In genomic region chr11:69835966-69836335, GRCm38 (mm10) we compare ENCODE assay signal across 9 mouse cellular contexts. TPM values are rescaled to one million over a fixed set of nuclear protein-coding genes. Genes with fewer than 3 reads are reported as not detected.
DNase-seq lines count a peak whose midpoint lies in the region; ATAC-seq and TF ChIP-seq lines count a peak whose summit lies in the region.
"Had no signal": no experiment of that assay in that cellular context is flagged by ENCODE, and none has a peak within 500 bp of the region (broad histone marks: within the 10 kb centered on the region; RNA-seq: fewer than 3 reads in every experiment).

No protein-coding gene starts in this region.

- H3ac ChIP-seq in C2C12 (ENCODE audit: control insufficient read depth, insufficient read length, low read depth): no peak overlapping the region

- peak overlapping the region; percentile 6 for H3K4me3 ChIP-seq in C2C12 (ENCODE audit: insufficient read depth, poor library complexity, severe bottlenecking)
- peak overlapping the region; percentile 79 for H3K4me3 ChIP-seq in forebrain, embryonic 16.5 days (replicated peaks; ENCODE audit: low read length)
- peak overlapping the region; percentile 86 for H3K4me3 ChIP-seq in midbrain, embryonic 10.5 days

- DNase-seq in cerebellum, adult 9-11 months: peak; percentile 71
- DNase-seq in cerebellum, postnatal 4 days (ENCODE audit: low spot score in 2 of 2): no peak
- peak; percentile 46 for DNase-seq in midbrain, embryonic 10.5 days (ENCODE audit: low spot score)
- DNase-seq in adipocyte (ENCODE audit: low spot score): no peak
- no peak for DNase-seq in frontal cortex, postnatal 10 days (ENCODE audit: low spot score in 2 of 2)
- DNase-seq in kidney, postnatal 14 days: no peak
- DNase-seq: gastrocnemius, adult 2 months had no signal

- H3K27me3 ChIP-seq in C2C12 (ENCODE audit: control insufficient read depth, insufficient read depth, insufficient read length): no peaks in the 10 kb centered on the region
- H3K27me3 ChIP-seq in forebrain, embryonic 16.5 days (replicated peaks; ENCODE audit: control insufficient read depth, insufficient read depth, low read length): no peaks in the 10 kb centered on the region
- peaks cover 44% of the 10 kb centered on the region for H3K27me3 ChIP-seq in midbrain, embryonic 10.5 days (ENCODE audit: low read depth, poor library complexity, severe bottlenecking)

- no peak for ATAC-seq in forebrain, embryonic 16.5 days

- H3K9me3 ChIP-seq in forebrain, embryonic 16.5 days (ENCODE audit: control insufficient read depth, low read length): no peaks in the 10 kb centered on the region
- no peaks in the 10 kb centered on the region for H3K9me3 ChIP-seq in midbrain, embryonic 10.5 days (replicated peaks)

- 4% methylated on average over 4 of the region's 4 CpGs for WGBS in forebrain, embryonic 16.5 days
- 0% methylated on average over 4 of the region's 4 CpGs for WGBS in midbrain, embryonic 10.5 days

- H3K9ac ChIP-seq in forebrain, embryonic 16.5 days (replicated peaks; ENCODE audit: low read depth, low read length): peak overlapping the region; percentile 92

- H3K4me1 ChIP-seq in forebrain, embryonic 16.5 days (replicated peaks; ENCODE audit: control insufficient read depth, insufficient read depth, low read length): peaks cover 41% of the 10 kb centered on the region
- peaks cover 73% of the 10 kb centered on the region for H3K4me1 ChIP-seq in midbrain, embryonic 10.5 days

- peak overlapping the region; percentile 90 for H3K27ac ChIP-seq in forebrain, embryonic 16.5 days (ENCODE audit: low read length)
- peak overlapping the region; percentile 93 for H3K27ac ChIP-seq in midbrain, embryonic 10.5 days (replicated peaks)

- peaks cover 18% of the 10 kb centered on the region for H3K79me2 ChIP-seq in C2C12 (ENCODE audit: control insufficient read depth, insufficient read depth)

- peak overlapping the region; percentile 93 for H3K4me2 ChIP-seq in forebrain, embryonic 16.5 days (ENCODE audit: low read length)

- peaks cover 12% of the 10 kb centered on the region for H3K36me3 ChIP-seq in C2C12 (ENCODE audit: control insufficient read depth, insufficient read depth)
- H3K36me3 ChIP-seq in forebrain, embryonic 16.5 days (ENCODE audit: control insufficient read depth, insufficient read depth): peaks cover 7% of the 10 kb centered on the region; the same call in 1 of the 2 replicates
- peaks cover 30% of the 10 kb centered on the region for H3K36me3 ChIP-seq in midbrain, embryonic 10.5 days

- TF ChIP-seq CTCF in C2C12 (IDR thresholded peaks at IDR 0.05; ENCODE audit: control insufficient read depth, insufficient read depth, insufficient read length): no peak

- H3K79me3 ChIP-seq in C2C12 (ENCODE audit: low read depth): no peaks in the 10 kb centered on the region

TF ChIP-seq in C2C12, 6 proteins besides CTCF, POLR2A, EP300 and RAD21:
- TF ChIP-seq MYOD1 (IDR thresholded peaks at IDR 0.05; ENCODE audit: control insufficient read depth, insufficient read length, low read depth): no peak
- TF ChIP-seq FOSL1 (IDR thresholded peaks at IDR 0.05; ENCODE audit: insufficient read depth, low read length, poor library complexity, severe bottlenecking): no peak
- TF ChIP-seq USF1 (IDR thresholded peaks at IDR 0.05; ENCODE audit: low read depth): no peak
- TF ChIP-seq MAX (IDR thresholded peaks at IDR 0.05): no peak
- no peak for TF ChIP-seq CEBPB (IDR thresholded peaks at IDR 0.05; ENCODE audit: low read depth)
- TF ChIP-seq MYOG (IDR thresholded peaks at IDR 0.05; ENCODE audit: control insufficient read depth, extremely low read depth, insufficient read length): no peak

RNA-seq across cellular contexts. Expression of gene Nlgn2, which starts 1.6 kb away (rescaled TPM):
- polyA plus RNA-seq in C2C12 (2012; fragmentation: generic; extraction: Trizol): 10.7 TPM
- polyA plus RNA-seq in forebrain, embryonic 16.5 days (2015; fragmentation: Nextera tagmentation; extraction: Ambion mirVana): 18.7 and 22.8 TPM in 2 replicates
- 6.1 and 8.6 TPM in 2 replicates for polyA plus RNA-seq in midbrain, embryonic 10.5 days (2016; fragmentation: Nextera tagmentation; extraction: Ambion mirVana)

RNA-seq across cellular contexts. Expression of gene Tmem256, which starts 2.4 kb away (rescaled TPM):
- 260 TPM for polyA plus RNA-seq in C2C12 (2012; fragmentation: generic; extraction: Trizol)
- 254 and 272 TPM in 2 replicates for polyA plus RNA-seq in forebrain, embryonic 16.5 days (2015; fragmentation: Nextera tagmentation; extraction: Ambion mirVana)
- 345 and 346 TPM in 2 replicates for polyA plus RNA-seq in midbrain, embryonic 10.5 days (2016; fragmentation: Nextera tagmentation; extraction: Ambion mirVana)

RNA-seq across cellular contexts. Expression of gene Plscr3, which starts 10.2 kb away (rescaled TPM):
- polyA plus RNA-seq in C2C12 (2012; fragmentation: generic; extraction: Trizol): 82.7 TPM
- 55.0 and 57.7 TPM in 2 replicates for polyA plus RNA-seq in forebrain, embryonic 16.5 days (2015; fragmentation: Nextera tagmentation; extraction: Ambion mirVana)
- polyA plus RNA-seq in midbrain, embryonic 10.5 days (2016; fragmentation: Nextera tagmentation; extraction: Ambion mirVana): 70.4 and 81.8 TPM in 2 replicates

RNA-seq across cellular contexts. Expression of gene Spem1, which starts 14.0 kb away (rescaled TPM):
- polyA plus RNA-seq in C2C12 (2012; fragmentation: generic; extraction: Trizol): not detected
- 0.72 and 0.75 TPM in 2 replicates for polyA plus RNA-seq in forebrain, embryonic 16.5 days (2015; fragmentation: Nextera tagmentation; extraction: Ambion mirVana)
- polyA plus RNA-seq in midbrain, embryonic 10.5 days (2016; fragmentation: Nextera tagmentation; extraction: Ambion mirVana): 0.12 and 0.19 TPM in 2 replicates

RNA-seq across cellular contexts. Expression of gene Spem2, which starts 17.7 kb away (rescaled TPM):
- polyA plus RNA-seq in C2C12 (2012; fragmentation: generic; extraction: Trizol): not detected
- not detected in 2 replicates for polyA plus RNA-seq in forebrain, embryonic 16.5 days (2015; fragmentation: Nextera tagmentation; extraction: Ambion mirVana)
- polyA plus RNA-seq in midbrain, embryonic 10.5 days (2016; fragmentation: Nextera tagmentation; extraction: Ambion mirVana): not detected in 2 replicates

Comparison
In these comparisons a context has a peak if more than half of its experiments do, and no peak if none do; other contexts are left out.
1. DNase-seq: peak in cerebellum, adult 9-11 months (single experiment) and midbrain, embryonic 10.5 days (single experiment); none in cerebellum, postnatal 4 days (0 of 2), adipocyte (single experiment), frontal cortex, postnatal 10 days (0 of 2) and kidney, postnatal 14 days (single experiment).
2. H3K4me3 ChIP-seq: peak in every context shown above with its lines; median percentile 86 in midbrain, embryonic 10.5 days; 79 in forebrain, embryonic 16.5 days; 6 in C2C12.